8 mouse cellular contexts compared by ENCODE assay signal in genomic region chr13:81710775-81711545, GRCm38 (mm10). TPM values are rescaled to one million over a fixed set of nuclear protein-coding genes. Genes with fewer than 3 reads are reported as not detected.
DNase-seq lines count a peak whose midpoint lies in the region; ATAC-seq and TF ChIP-seq lines count a peak whose summit lies in the region.

Polr3g (minus strand) TSS chr13:81711013.
Mblac2 (plus strand) TSS chr13:81711341.

- peak; percentile 37 for TF ChIP-seq POLR2A in ES-Bruce4 (IDR thresholded peaks at IDR 0.05; ENCODE audit: insufficient read depth, low read length)

- peak within 1 kb of the TSS; percentile 84 for H3K4me3 ChIP-seq in ES-Bruce4 (ENCODE audit: low read depth, low read length)
- peak within 1 kb of the TSS; percentile 88 for H3K4me3 ChIP-seq in forebrain, embryonic 13.5 days
- peak within 1 kb of the TSS; percentile 73 for H3K4me3 ChIP-seq in liver, postnatal 0 days (ENCODE audit: low read depth, low read length)
- H3K4me3 ChIP-seq in neural tube, embryonic 14.5 days (ENCODE audit: low read depth, low read length): peak within 1 kb of the TSS; percentile 86

- 0 out of 2 replicates have a peak, but pooled peaks have one; percentile 26 for TF ChIP-seq EP300 in ES-Bruce4 (IDR thresholded peaks at IDR 0.05; ENCODE audit: insufficient read depth, low read depth, low read length)
- 0 out of 2 replicates have a peak, but pooled peaks have one; percentile 40 for TF ChIP-seq EP300 in liver, postnatal 0 days (IDR thresholded peaks at IDR 0.05; ENCODE audit: low read depth)

- no peak for TF ChIP-seq CTCF in ES-Bruce4 (IDR thresholded peaks at IDR 0.05; ENCODE audit: low read depth, low read length)
- peak; percentile 13; the same call in 1 of the 2 replicates for TF ChIP-seq CTCF in liver, postnatal 0 days (IDR thresholded peaks at IDR 0.05; ENCODE audit: low read depth)

- intact Hi-C loops in heart, postnatal 10 days (cut with DNase I): loop anchor here (1.0 to 5.0 kb wide), 2 partner anchors 51 to 53 kb away; no protein-coding TSS in a partner anchor

- peak within 1 kb of the TSS; percentile 98 for H3K4me2 ChIP-seq in forebrain, embryonic 13.5 days
- H3K4me2 ChIP-seq in liver, postnatal 0 days (ENCODE audit: low read depth, low read length): peak within 1 kb of the TSS; percentile 100
- H3K4me2 ChIP-seq in neural tube, embryonic 14.5 days (ENCODE audit: low read depth, low read length): peak within 1 kb of the TSS; percentile 87

- H3K27ac ChIP-seq in ES-Bruce4 (ENCODE audit: insufficient read depth, low read length): 0 out of 2 replicates have a peak within 1 kb of the TSS, but pooled peaks have one; percentile 8
- peak within 1 kb of the TSS; percentile 88 for H3K27ac ChIP-seq in forebrain, embryonic 13.5 days
- H3K27ac ChIP-seq in liver, postnatal 0 days (ENCODE audit: low read depth): peak within 1 kb of the TSS; percentile 86
- H3K27ac ChIP-seq in neural tube, embryonic 14.5 days (ENCODE audit: low read depth, low read length): peak within 1 kb of the TSS; percentile 82

- H3K9ac ChIP-seq in ES-Bruce4 (ENCODE audit: low read depth, poor library complexity, severe bottlenecking): peak within 1 kb of the TSS; percentile 29
- H3K9ac ChIP-seq in forebrain, embryonic 13.5 days: peak within 1 kb of the TSS; percentile 84
- H3K9ac ChIP-seq in liver, postnatal 0 days (replicated peaks): peak within 1 kb of the TSS; percentile 73
- H3K9ac ChIP-seq in neural tube, embryonic 14.5 days (replicated peaks; ENCODE audit: low read depth, low read length): peak within 1 kb of the TSS; percentile 76

- ATAC-seq in cerebellum, adult (ENCODE audit: insufficient number of reproducible peaks, low FRiP score, low TSS enrichment): peak; percentile 87
- ATAC-seq in forebrain, embryonic 13.5 days: peak; percentile 98
- peak; percentile 94 for ATAC-seq in liver, postnatal 0 days
- peak; percentile 97 for ATAC-seq in neural tube, embryonic 14.5 days (ENCODE audit: low read depth)

- no peaks in the 10 kb centered on the region for H3K36me3 ChIP-seq in ES-Bruce4 (ENCODE audit: control insufficient read depth, insufficient read depth, low read length, poor library complexity, severe bottlenecking)
- H3K36me3 ChIP-seq in forebrain, embryonic 13.5 days (ENCODE audit: poor library complexity, severe bottlenecking): no peaks in the 10 kb centered on the region
- H3K36me3 ChIP-seq in liver, postnatal 0 days (replicated peaks; ENCODE audit: insufficient read depth, low read length): no peaks in the 10 kb centered on the region
- no peaks in the 10 kb centered on the region for H3K36me3 ChIP-seq in neural tube, embryonic 14.5 days (ENCODE audit: control insufficient read depth, insufficient read depth, low read length)

- H3K27me3 ChIP-seq in ES-Bruce4 (ENCODE audit: control insufficient read depth, insufficient read depth, low read length, poor library complexity, severe bottlenecking): no peaks in the 10 kb centered on the region
- H3K27me3 ChIP-seq in forebrain, embryonic 13.5 days: no peaks in the 10 kb centered on the region
- H3K27me3 ChIP-seq in liver, postnatal 0 days (ENCODE audit: insufficient read depth, low read length): no peaks in the 10 kb centered on the region
- H3K27me3 ChIP-seq in neural tube, embryonic 14.5 days (ENCODE audit: control insufficient read depth, insufficient read depth, low read length): no peaks in the 10 kb centered on the region

- H3K4me1 ChIP-seq in ES-Bruce4 (ENCODE audit: control insufficient read depth, insufficient read depth, low read length): no peaks in the 10 kb centered on the region
- H3K4me1 ChIP-seq in forebrain, embryonic 13.5 days: peaks cover 23% of the 10 kb centered on the region
- peaks cover 24% of the 10 kb centered on the region for H3K4me1 ChIP-seq in liver, postnatal 0 days (ENCODE audit: insufficient read depth)
- H3K4me1 ChIP-seq in neural tube, embryonic 14.5 days (ENCODE audit: control insufficient read depth, insufficient read depth, low read length): peaks cover 11% of the 10 kb centered on the region; the same call in 1 of the 2 replicates

- no peaks in the 10 kb centered on the region for H3K9me3 ChIP-seq in ES-Bruce4 (replicated peaks; ENCODE audit: control insufficient read depth, insufficient read depth, low read length, poor library complexity, severe bottlenecking)
- no peaks in the 10 kb centered on the region for H3K9me3 ChIP-seq in forebrain, embryonic 13.5 days (replicated peaks)
- no peaks in the 10 kb centered on the region for H3K9me3 ChIP-seq in liver, postnatal 0 days (ENCODE audit: low read length)
- no peaks in the 10 kb centered on the region for H3K9me3 ChIP-seq in neural tube, embryonic 14.5 days (ENCODE audit: control insufficient read depth, low read length)

- peak; percentile 96 to 98 for DNase-seq in heart, postnatal 10 days
- DNase-seq in large intestine, adult 2 months (ENCODE audit: low read depth, low spot score): peak; percentile 61
- DNase-seq in liver, postnatal 0 days: peak; percentile 97
- peak; percentile 99 for DNase-seq in testis, postnatal 10 days (ENCODE audit: low spot score)

- WGBS in forebrain, embryonic 13.5 days: under 1% methylated on average over 59 of the region's 61 CpGs
- WGBS in large intestine, adult 2 months: under 1% methylated on average over 61 of the region's 61 CpGs
- WGBS in liver, postnatal 0 days (ENCODE audit: insufficient replicate concordance): under 1% methylated on average over 56 of the region's 61 CpGs
- WGBS in neural tube, embryonic 14.5 days: under 1% methylated on average over 61 of the region's 61 CpGs

RNA-seq across cellular contexts. Expression of gene Polr3g, which starts in this region (rescaled TPM):
- 60.2 and 61.9 TPM in 2 replicates for polyA plus RNA-seq in ES-Bruce4 (2011; ENCODE audit: insufficient read depth, insufficient read length, low read depth, missing spikeins)
- polyA plus RNA-seq in forebrain, embryonic 13.5 days (2015; fragmentation: Nextera tagmentation; extraction: Ambion mirVana): 6.5 and 7.7 TPM in 2 replicates
- total RNA-seq in heart, postnatal 10 days (2021): 1 to 10 TPM; 1.8 to 3.5 TPM
- polyA plus RNA-seq in large intestine, adult 2 months (2012; rRNA removed): 2.5 and 4.9 TPM in 2 replicates
- polyA plus RNA-seq in liver, postnatal 0 days (2015; fragmentation: Nextera tagmentation; extraction: Ambion mirVana): 6.2 and 6.6 TPM in 2 replicates
- polyA plus RNA-seq in neural tube, embryonic 14.5 days (2014; fragmentation: Nextera tagmentation; extraction: Ambion mirVana): 3.3 and 5.3 TPM in 2 replicates

RNA-seq across cellular contexts. Expression of gene Mblac2, which starts in this region (rescaled TPM):
- 2.3 and 2.6 TPM in 2 replicates for polyA plus RNA-seq in ES-Bruce4 (2011; ENCODE audit: insufficient read depth, insufficient read length, low read depth, missing spikeins)
- polyA plus RNA-seq in forebrain, embryonic 13.5 days (2015; fragmentation: Nextera tagmentation; extraction: Ambion mirVana): 13.2 and 18.1 TPM in 2 replicates
- 1 to 10 TPM; 2.6 to 4.6 TPM for total RNA-seq in heart, postnatal 10 days (2021)
- polyA plus RNA-seq in large intestine, adult 2 months (2012; rRNA removed): 0.64 and 1.5 TPM in 2 replicates
- polyA plus RNA-seq in liver, postnatal 0 days (2015; fragmentation: Nextera tagmentation; extraction: Ambion mirVana): 3.1 and 4.3 TPM in 2 replicates
- 49.9 and 58.0 TPM in 2 replicates for polyA plus RNA-seq in neural tube, embryonic 14.5 days (2014; fragmentation: Nextera tagmentation; extraction: Ambion mirVana)

Comparison
In these comparisons a context has a peak if more than half of its experiments do, and no peak if none do; other contexts are left out.
1. Peak in every context shown above with its lines: DNase-seq, ATAC-seq, H3K4me3 ChIP-seq and H3K27ac ChIP-seq.
2. H3K27ac ChIP-seq: peak in every context shown above with its lines; median percentile 88 in forebrain, embryonic 13.5 days; 86 in liver, postnatal 0 days; 82 in neural tube, embryonic 14.5 days; 8 in ES-Bruce4.
3. H3K9ac ChIP-seq: peak in every context shown above with its lines; median percentile 84 in forebrain, embryonic 13.5 days; 76 in neural tube, embryonic 14.5 days; 73 in liver, postnatal 0 days; 29 in ES-Bruce4.